Mouse (Mus musculus): ENCODE data around the gene Igsf21. TPM values are rescaled to one million over a fixed set of nuclear protein-coding genes. Genes with fewer than 3 reads are reported as not detected.

Igsf21 gene
- polyA plus RNA-seq, 1 experiment from 2014 or later: 0.20 TPM

- no peak for ATAC-seq (replicated peaks; ENCODE audit: extremely low read depth, insufficient read depth, low FRiP score)
- 77% methylated on average over 8 of the region's 8 CpGs for WGBS
- Histone ChIP-seq H3K4me1 (ENCODE audit: control insufficient read depth, insufficient read depth, low read length) (no peaks in the 10 kb centered on the region), H3K27me3 (ENCODE audit: control insufficient read depth, insufficient read depth, low read length) (peaks cover 5% of the 10 kb centered on the region; the same call in 1 of the 2 replicates), H3K9ac (ENCODE audit: low read length) (no peak overlapping the region), H3K4me2 (ENCODE audit: low read depth, low read length) (no peak overlapping the region), H3K36me3 (ENCODE audit: control insufficient read depth, insufficient read depth) (no peaks in the 10 kb centered on the region), H3K9me3 (replicated peaks; ENCODE audit: control insufficient read depth, low read length) (no peaks in the 10 kb centered on the region), H3K27ac (ENCODE audit: low read length) (no peak overlapping the region), H3K4me3 (ENCODE audit: low read length) (no peak overlapping the region)
Measured at GRCm38 (mm10) chr4:140187404-140188145, 59.0 kb downstream of the Igsf21 start.

- Histone ChIP-seq H3K9me3 (replicated peaks; ENCODE audit: control insufficient read depth, low read length) (no peaks in the 10 kb centered on the region), H3K4me2 (ENCODE audit: low read depth, low read length) (no peak overlapping the region), H3K27me3 (ENCODE audit: control insufficient read depth, insufficient read depth, low read length) (peaks cover 12% of the 10 kb centered on the region), H3K36me3 (ENCODE audit: control insufficient read depth, insufficient read depth) (no peaks in the 10 kb centered on the region), H3K4me1 (ENCODE audit: control insufficient read depth, insufficient read depth, low read length) (no peaks in the 10 kb centered on the region), H3K4me3 (ENCODE audit: low read length) (no peak overlapping the region), H3K9ac (ENCODE audit: low read length) (no peak overlapping the region), H3K27ac (ENCODE audit: low read length) (no peak overlapping the region)
- no peak for ATAC-seq (replicated peaks; ENCODE audit: extremely low read depth, insufficient read depth, low FRiP score)
- 61% methylated on average over 6 of the region's 6 CpGs for WGBS
Measured at GRCm38 (mm10) chr4:140179576-140179975, 67.0 kb downstream of the Igsf21 start.

GRCm38 (mm10) chr4:140177055-140177454 is 69.5 kb downstream of the Igsf21 start:
- Histone ChIP-seq H3K4me1 (ENCODE audit: control insufficient read depth, insufficient read depth, low read length) (no peaks in the 10 kb centered on the region), H3K4me2 (ENCODE audit: low read depth, low read length) (no peak overlapping the region), H3K36me3 (ENCODE audit: control insufficient read depth, insufficient read depth) (no peaks in the 10 kb centered on the region), H3K9me3 (replicated peaks; ENCODE audit: control insufficient read depth, low read length) (no peaks in the 10 kb centered on the region), H3K4me3 (ENCODE audit: low read length) (no peak overlapping the region), H3K9ac (ENCODE audit: low read length) (no peak overlapping the region), H3K27ac (ENCODE audit: low read length) (no peak overlapping the region), H3K27me3 (ENCODE audit: control insufficient read depth, insufficient read depth, low read length) (peaks cover 12% of the 10 kb centered on the region)
- no peak for ATAC-seq (replicated peaks; ENCODE audit: extremely low read depth, insufficient read depth, low FRiP score)
- 92% methylated on average over 6 of the region's 6 CpGs for WGBS

- Histone ChIP-seq H3K4me1 (ENCODE audit: control insufficient read depth, insufficient read depth, low read length) (no peaks in the 10 kb centered on the region), H3K36me3 (ENCODE audit: control insufficient read depth, insufficient read depth) (no peaks in the 10 kb centered on the region), H3K27me3 (ENCODE audit: control insufficient read depth, insufficient read depth, low read length) (peaks cover 3% of the 10 kb centered on the region; the same call in 1 of the 2 replicates), H3K9ac (ENCODE audit: low read length) (no peak overlapping the region), H3K9me3 (replicated peaks; ENCODE audit: control insufficient read depth, low read length) (no peaks in the 10 kb centered on the region), H3K4me3 (ENCODE audit: low read length) (no peak overlapping the region), H3K27ac (ENCODE audit: low read length) (no peak overlapping the region), H3K4me2 (ENCODE audit: low read depth, low read length) (no peak overlapping the region)
- WGBS: 41% methylated on average over 13 of the region's 13 CpGs
- no peak for ATAC-seq (replicated peaks; ENCODE audit: extremely low read depth, insufficient read depth, low FRiP score)
Measured at GRCm38 (mm10) chr4:140173746-140174399, 72.7 kb downstream of the Igsf21 start.

GRCm38 (mm10) chr4:140173084-140173483 is 73.5 kb downstream of the Igsf21 start:
- no peaks in the 10 kb centered on the region for H3K4me1 ChIP-seq (ENCODE audit: control insufficient read depth, insufficient read depth, low read length)
- no peak overlapping the region for H3K9ac ChIP-seq (ENCODE audit: low read length)
- H3K36me3 ChIP-seq (ENCODE audit: control insufficient read depth, insufficient read depth): no peaks in the 10 kb centered on the region
- H3K9me3 ChIP-seq (replicated peaks; ENCODE audit: control insufficient read depth, low read length): no peaks in the 10 kb centered on the region
- H3K27ac ChIP-seq (ENCODE audit: low read length): no peak overlapping the region
- ATAC-seq (replicated peaks; ENCODE audit: extremely low read depth, insufficient read depth, low FRiP score): no peak
- 71% methylated on average over 12 of the region's 12 CpGs for WGBS
- H3K4me3 ChIP-seq (ENCODE audit: low read length): no peak overlapping the region
- H3K27me3 ChIP-seq (ENCODE audit: control insufficient read depth, insufficient read depth, low read length): peaks cover 3% of the 10 kb centered on the region; the same call in 1 of the 2 replicates
- H3K4me2 ChIP-seq (ENCODE audit: low read depth, low read length): no peak overlapping the region

- no peak overlapping the region for H3K4me3 ChIP-seq (ENCODE audit: low read length)
- no peaks in the 10 kb centered on the region for H3K9me3 ChIP-seq (replicated peaks; ENCODE audit: control insufficient read depth, low read length)
- peaks cover 3% of the 10 kb centered on the region; the same call in 1 of the 2 replicates for H3K27me3 ChIP-seq (ENCODE audit: control insufficient read depth, insufficient read depth, low read length)
- no peak for ATAC-seq (replicated peaks; ENCODE audit: extremely low read depth, insufficient read depth, low FRiP score)
- WGBS: 56% methylated on average over 1 of the region's 1 CpGs
- no peak overlapping the region for H3K9ac ChIP-seq (ENCODE audit: low read length)
- H3K4me1 ChIP-seq (ENCODE audit: control insufficient read depth, insufficient read depth, low read length): no peaks in the 10 kb centered on the region
- H3K4me2 ChIP-seq (ENCODE audit: low read depth, low read length): no peak overlapping the region
- no peaks in the 10 kb centered on the region for H3K36me3 ChIP-seq (ENCODE audit: control insufficient read depth, insufficient read depth)
- no peak overlapping the region for H3K27ac ChIP-seq (ENCODE audit: low read length)
Measured at GRCm38 (mm10) chr4:140171917-140172316, 74.7 kb downstream of the Igsf21 start.

GRCm38 (mm10) chr4:140171189-140171588 is 75.4 kb downstream of the Igsf21 start:
- Histone ChIP-seq H3K9ac (ENCODE audit: low read length) (no peak overlapping the region), H3K36me3 (ENCODE audit: control insufficient read depth, insufficient read depth) (no peaks in the 10 kb centered on the region), H3K4me2 (ENCODE audit: low read depth, low read length) (no peak overlapping the region), H3K27me3 (ENCODE audit: control insufficient read depth, insufficient read depth, low read length) (peaks cover 3% of the 10 kb centered on the region; the same call in 1 of the 2 replicates), H3K27ac (ENCODE audit: low read length) (no peak overlapping the region), H3K4me1 (ENCODE audit: control insufficient read depth, insufficient read depth, low read length) (no peaks in the 10 kb centered on the region), H3K4me3 (ENCODE audit: low read length) (no peak overlapping the region), H3K9me3 (replicated peaks; ENCODE audit: control insufficient read depth, low read length) (no peaks in the 10 kb centered on the region)
- ATAC-seq (replicated peaks; ENCODE audit: extremely low read depth, insufficient read depth, low FRiP score): no peak

- H3K27me3 ChIP-seq (ENCODE audit: control insufficient read depth, insufficient read depth, low read length): no peaks in the 10 kb centered on the region
- no peaks in the 10 kb centered on the region for H3K9me3 ChIP-seq (replicated peaks; ENCODE audit: control insufficient read depth, low read length)
- no peaks in the 10 kb centered on the region for H3K4me1 ChIP-seq (ENCODE audit: control insufficient read depth, insufficient read depth, low read length)
- H3K4me2 ChIP-seq (ENCODE audit: low read depth, low read length): no peak overlapping the region
- no peak overlapping the region for H3K27ac ChIP-seq (ENCODE audit: low read length)
- no peaks in the 10 kb centered on the region for H3K36me3 ChIP-seq (ENCODE audit: control insufficient read depth, insufficient read depth)
- H3K9ac ChIP-seq (ENCODE audit: low read length): no peak overlapping the region
- WGBS: 65% methylated on average over 7 of the region's 7 CpGs
- no peak overlapping the region for H3K4me3 ChIP-seq (ENCODE audit: low read length)
- ATAC-seq (replicated peaks; ENCODE audit: extremely low read depth, insufficient read depth, low FRiP score): no peak
Measured at GRCm38 (mm10) chr4:140165851-140166250, 80.7 kb downstream of the Igsf21 start.

GRCm38 (mm10) chr4:140164662-140165061 is 81.9 kb downstream of the Igsf21 start:
- no peak overlapping the region for H3K27ac ChIP-seq (ENCODE audit: low read length)
- H3K36me3 ChIP-seq (ENCODE audit: control insufficient read depth, insufficient read depth): no peaks in the 10 kb centered on the region
- no peaks in the 10 kb centered on the region for H3K4me1 ChIP-seq (ENCODE audit: control insufficient read depth, insufficient read depth, low read length)
- no peaks in the 10 kb centered on the region for H3K27me3 ChIP-seq (ENCODE audit: control insufficient read depth, insufficient read depth, low read length)
- no peak overlapping the region for H3K9ac ChIP-seq (ENCODE audit: low read length)
- no peaks in the 10 kb centered on the region for H3K9me3 ChIP-seq (replicated peaks; ENCODE audit: control insufficient read depth, low read length)
- H3K4me2 ChIP-seq (ENCODE audit: low read depth, low read length): no peak overlapping the region
- ATAC-seq (replicated peaks; ENCODE audit: extremely low read depth, insufficient read depth, low FRiP score): no peak
- H3K4me3 ChIP-seq (ENCODE audit: low read length): no peak overlapping the region
- WGBS: 84% methylated on average over 9 of the region's 9 CpGs

Data from heart, embryonic 16.5 days (tissue).